Mouse (Mus musculus) midbrain, embryonic 13.5 days (tissue): ENCODE measurements at regions not wholly inside any gene's neighbourhood (a gene's known extent, or its start where the extent isn't known, plus 50 kb on each side); places are given as distances from the start of the nearest gene placed in this dataset.
A peak's percentile ranks its signal among the peaks of the same experiment; 100 is the strongest.

ENCODE experiments used
- ATAC-seq: fragments of 200-750 bp; cut with Nextera tagmentation; 2 replicates; pipeline ENCODE4 v1.8.0; 2017; ENCODE audit warnings: mild to moderate bottlenecking, moderate TSS enrichment, moderate library complexity
- H3K27ac ChIP-seq: fragments of 300-500 bp; sonication (generic); 2 replicates; pipeline ENCODE4 v1.5.1; 2015; ENCODE audit warnings: inconsistent platforms, mild to moderate bottlenecking, moderate library complexity
- H3K27me3 ChIP-seq: fragments of 300-500 bp; sonication (generic); 2 replicates; pipeline ENCODE4 v1.6.1; 2015; ENCODE audit warnings: mild to moderate bottlenecking, inconsistent platforms
- H3K36me3 ChIP-seq: fragments of 300-500 bp; sonication (generic); 2 replicates; pipeline ENCODE4 v1.6.1; 2015; ENCODE audit warnings: mild to moderate bottlenecking, inconsistent platforms
- H3K4me1 ChIP-seq: fragments of 300-500 bp; sonication (generic); replicated peaks from 2 replicates; pipeline ENCODE4 v1.6.1; 2015; ENCODE audit warnings: inconsistent platforms
- H3K4me2 ChIP-seq: fragments of 300-500 bp; sonication (generic); replicated peaks from 2 replicates; pipeline ENCODE4 v1.6.1; 2015; ENCODE audit warnings: moderate library complexity, mild to moderate bottlenecking, inconsistent platforms
- H3K4me3 ChIP-seq: fragments of 300-500 bp; sonication (generic); replicated peaks from 2 replicates; pipeline ENCODE4 v1.5.1; 2015; ENCODE audit warnings: mild to moderate bottlenecking, inconsistent platforms
- H3K9ac ChIP-seq: fragments of 300-500 bp; sonication (generic); replicated peaks from 2 replicates; pipeline ENCODE4 v1.6.1; 2015; ENCODE audit warnings: mild to moderate bottlenecking, inconsistent platforms
- H3K9me3 ChIP-seq: fragments of 300-500 bp; sonication (generic); 2 replicates; pipeline ENCODE4 v1.6.1; 2016; ENCODE audit warnings: mild to moderate bottlenecking, inconsistent platforms
- WGBS: fragments of 180-500 bp; shearing (Covaris S2); methylation state at CpG from one replicate; pipeline ENCODE4 v1.1.7; 2015; 5-methylcytosine and 5-hydroxymethylcytosine counted together

DNA sequence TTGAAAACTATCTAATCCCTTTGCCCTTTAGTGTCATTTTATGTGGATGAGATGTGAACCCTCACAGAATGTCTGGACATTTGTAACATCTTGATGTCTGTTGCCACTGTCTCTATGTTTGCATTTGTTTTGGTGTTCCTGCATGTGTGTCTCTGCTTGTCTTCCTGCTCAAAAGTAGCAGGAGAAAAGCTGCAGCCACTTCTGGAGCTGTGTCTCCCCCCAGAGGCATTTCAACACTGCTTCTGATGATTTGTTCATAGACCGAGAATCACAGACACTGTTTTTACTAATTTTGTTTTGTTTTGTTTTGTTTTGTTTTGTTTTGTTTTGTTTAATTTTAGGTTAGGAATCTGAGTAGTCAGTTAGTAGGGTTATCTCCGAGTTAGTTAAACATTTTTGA is 883.8 kb downstream of the Gbe1 start:
- no peaks in the 10 kb centered on the region for H3K9me3 ChIP-seq
- no peak for ATAC-seq
- H3K36me3 ChIP-seq = no peaks in the 10 kb centered on the region
- no peaks in the 10 kb centered on the region for H3K4me1 ChIP-seq
- no peak overlapping the region for H3K27ac ChIP-seq
- no peak overlapping the region for H3K9ac ChIP-seq
- no peak overlapping the region for H3K4me3 ChIP-seq
- WGBS = 64% methylated on average over 2 of the region's 2 CpGs
- no peak overlapping the region for H3K4me2 ChIP-seq
- H3K27me3 ChIP-seq = no peaks in the 10 kb centered on the region

DNA sequence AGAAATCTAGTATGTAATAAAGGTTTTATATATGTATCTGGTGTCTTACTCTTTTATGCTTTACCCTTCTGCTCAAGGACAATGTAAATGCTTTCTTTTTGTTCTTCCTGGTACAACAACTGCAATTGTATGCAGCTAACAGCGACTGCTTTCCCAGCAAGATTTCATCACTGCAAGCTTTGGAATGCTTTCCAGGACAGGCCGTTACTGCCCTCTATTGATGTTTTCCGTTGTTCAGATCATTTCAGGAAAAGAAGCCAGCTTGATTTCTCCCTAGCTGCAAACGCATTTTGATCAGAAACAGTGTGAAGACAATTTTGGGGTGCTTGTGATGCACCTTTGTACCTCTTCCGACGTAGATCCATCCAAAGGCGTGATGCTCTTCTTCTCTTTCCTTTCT is 895.1 kb downstream of the Gbe1 start:
- H3K27ac ChIP-seq = no peak overlapping the region
- H3K4me3 ChIP-seq = no peak overlapping the region
- no peak overlapping the region for H3K9ac ChIP-seq
- 49% methylated on average over 7 of the region's 7 CpGs for WGBS
- no peaks in the 10 kb centered on the region for H3K9me3 ChIP-seq
- no peak for ATAC-seq
- H3K36me3 ChIP-seq = no peaks in the 10 kb centered on the region
- no peaks in the 10 kb centered on the region for H3K27me3 ChIP-seq
- no peak overlapping the region for H3K4me2 ChIP-seq
- no peaks in the 10 kb centered on the region for H3K4me1 ChIP-seq

GRCm38 (mm10) chr16:71224469-71224868 is 910.7 kb downstream of the Gbe1 start:
- no peak for ATAC-seq
- 58% methylated on average over 6 of the region's 6 CpGs for WGBS
- H3K9me3 ChIP-seq = no peaks in the 10 kb centered on the region

DNA sequence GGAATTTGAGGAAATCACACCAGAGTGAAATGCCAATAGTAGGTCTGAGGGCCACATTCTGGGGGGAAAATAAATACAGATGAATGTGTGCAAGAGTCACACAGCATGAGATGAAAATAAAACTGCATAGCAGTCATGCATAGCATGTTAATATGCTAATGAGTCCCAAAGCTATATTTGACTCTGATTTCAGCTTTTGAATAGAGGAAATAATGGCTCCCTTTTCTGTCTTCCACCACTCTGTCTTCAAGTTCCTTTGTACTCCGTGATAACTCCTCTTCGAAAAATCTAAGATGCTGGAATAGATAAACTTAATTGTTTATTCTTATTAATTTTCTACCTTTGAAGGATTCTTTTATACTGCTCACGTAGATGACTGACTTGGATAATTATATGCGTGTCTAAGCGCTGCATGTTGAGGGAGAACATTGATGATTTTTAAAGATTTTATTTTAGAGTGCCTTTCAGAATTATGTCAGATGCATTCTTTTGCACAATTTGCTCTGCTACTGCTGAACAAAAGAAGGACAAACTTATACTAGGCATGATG is 916.4 kb downstream of the Gbe1 start:
- no peaks in the 10 kb centered on the region for H3K27me3 ChIP-seq
- no peaks in the 10 kb centered on the region for H3K4me1 ChIP-seq
- 84% methylated on average over 5 of the region's 5 CpGs for WGBS
- H3K27ac ChIP-seq = no peak overlapping the region
- no peaks in the 10 kb centered on the region for H3K36me3 ChIP-seq
- no peak overlapping the region for H3K4me2 ChIP-seq
- no peak for ATAC-seq
- H3K9me3 ChIP-seq = no peaks in the 10 kb centered on the region
- no peak overlapping the region for H3K9ac ChIP-seq
- H3K4me3 ChIP-seq = no peak overlapping the region

More at GRCm38 (mm10) chr16:71224469-71224868, 910.7 kb downstream of the Gbe1 start:
- no peaks in the 10 kb centered on the region for H3K36me3 ChIP-seq
- H3K4me3 ChIP-seq = no peak overlapping the region
- no peak overlapping the region for H3K4me2 ChIP-seq
- H3K27ac ChIP-seq = no peak overlapping the region
- H3K9ac ChIP-seq = no peak overlapping the region
- H3K27me3 ChIP-seq = no peaks in the 10 kb centered on the region
- H3K4me1 ChIP-seq = no peaks in the 10 kb centered on the region

GRCm38 (mm10) chr16:71243065-71243464 is 929.3 kb downstream of the Gbe1 start:
- no peak overlapping the region for H3K9ac ChIP-seq
- no peak overlapping the region for H3K4me3 ChIP-seq
- H3K36me3 ChIP-seq = no peaks in the 10 kb centered on the region
- no peaks in the 10 kb centered on the region for H3K27me3 ChIP-seq
- H3K4me1 ChIP-seq = no peaks in the 10 kb centered on the region; the same call in 1 of the 2 replicates
- no peak for ATAC-seq
- H3K27ac ChIP-seq = 0 out of 2 replicates have a peak overlapping the region, but pooled peaks have one; percentile 2
- no peak overlapping the region for H3K4me2 ChIP-seq
- no peaks in the 10 kb centered on the region for H3K9me3 ChIP-seq

GRCm38 (mm10) chr16:71243480-71243879 is 929.7 kb downstream of the Gbe1 start:
- 78% methylated on average over 4 of the region's 4 CpGs for WGBS
- H3K9ac ChIP-seq = no peak overlapping the region
- no peak overlapping the region for H3K27ac ChIP-seq
- no peak overlapping the region for H3K4me2 ChIP-seq
- no peaks in the 10 kb centered on the region for H3K27me3 ChIP-seq
- H3K36me3 ChIP-seq = no peaks in the 10 kb centered on the region
- no peaks in the 10 kb centered on the region for H3K9me3 ChIP-seq
- ATAC-seq = no peak
- no peaks in the 10 kb centered on the region; the same call in 1 of the 2 replicates for H3K4me1 ChIP-seq
- no peak overlapping the region for H3K4me3 ChIP-seq

GRCm38 (mm10) chr16:71247516-71248139 is 933.9 kb downstream of the Gbe1 start:
- H3K4me2 ChIP-seq = no peak overlapping the region
- H3K4me3 ChIP-seq = no peak overlapping the region
- H3K4me1 ChIP-seq = no peaks in the 10 kb centered on the region; the same call in 1 of the 2 replicates
- no peaks in the 10 kb centered on the region for H3K27me3 ChIP-seq
- 36% methylated on average over 9 of the region's 9 CpGs for WGBS
- ATAC-seq = peak; percentile 83; the same call in 1 of the 2 replicates
- H3K36me3 ChIP-seq = no peaks in the 10 kb centered on the region
- H3K9me3 ChIP-seq = no peaks in the 10 kb centered on the region
- H3K27ac ChIP-seq = no peak overlapping the region
- H3K9ac ChIP-seq = no peak overlapping the region

DNA sequence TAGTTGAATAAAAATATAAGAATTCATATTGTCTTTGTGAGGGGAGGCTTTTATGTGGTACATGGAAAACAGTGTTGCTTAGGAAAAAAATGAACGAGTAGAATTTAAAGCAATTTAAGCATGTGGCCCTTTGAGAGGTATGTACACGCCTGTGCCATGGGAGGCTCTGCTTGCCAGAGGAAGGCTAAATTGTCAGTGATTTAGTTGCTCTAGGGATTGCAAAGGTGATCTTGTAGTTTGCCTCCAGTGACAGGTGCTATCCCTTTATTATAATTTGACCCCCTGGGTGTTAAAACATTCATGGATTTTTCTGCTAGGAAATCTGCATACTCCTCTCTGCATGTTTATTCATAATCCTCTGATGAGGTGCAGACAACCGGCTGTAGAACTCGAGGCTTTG is 942.0 kb downstream of the Gbe1 start:
- no peaks in the 10 kb centered on the region for H3K36me3 ChIP-seq
- H3K4me2 ChIP-seq = no peak overlapping the region
- H3K9ac ChIP-seq = no peak overlapping the region
- peak; percentile 58; the same call in 1 of the 2 replicates for ATAC-seq
- no peak overlapping the region for H3K27ac ChIP-seq
- no peak overlapping the region for H3K4me3 ChIP-seq
- H3K27me3 ChIP-seq = no peaks in the 10 kb centered on the region
- 51% methylated on average over 4 of the region's 4 CpGs for WGBS
- H3K4me1 ChIP-seq = 0 out of 2 replicates have a peak, but pooled peaks cover 4% of the 10 kb centered on the region
- no peaks in the 10 kb centered on the region for H3K9me3 ChIP-seq

GRCm38 (mm10) chr16:71256175-71256574 is 942.4 kb downstream of the Gbe1 start:
- H3K4me1 ChIP-seq = 0 out of 2 replicates have a peak, but pooled peaks cover 4% of the 10 kb centered on the region
- H3K4me3 ChIP-seq = no peak overlapping the region
- no peaks in the 10 kb centered on the region for H3K27me3 ChIP-seq
- no peak overlapping the region for H3K27ac ChIP-seq
- no peak for ATAC-seq
- 68% methylated on average over 2 of the region's 2 CpGs for WGBS
- no peaks in the 10 kb centered on the region for H3K9me3 ChIP-seq
- H3K36me3 ChIP-seq = no peaks in the 10 kb centered on the region
- H3K9ac ChIP-seq = no peak overlapping the region
- H3K4me2 ChIP-seq = no peak overlapping the region

DNA sequence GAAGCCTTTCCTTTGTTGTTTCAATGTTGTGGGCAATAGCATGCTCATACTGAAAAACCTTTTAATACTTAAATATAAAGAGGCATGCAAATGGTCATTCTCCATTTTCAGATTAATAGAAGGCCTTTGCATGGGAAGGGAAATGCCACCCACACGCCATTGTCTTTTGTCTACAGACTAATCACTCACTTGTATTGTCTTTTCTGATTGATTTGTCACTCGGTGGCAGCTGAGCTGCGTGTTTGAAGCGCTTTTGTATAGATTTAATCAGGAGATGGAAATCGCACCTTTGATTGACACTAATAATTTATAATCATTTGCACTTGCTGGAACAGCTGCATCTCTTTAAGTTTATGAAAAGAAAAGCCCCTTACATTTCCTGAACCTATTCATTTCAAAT is 953.4 kb downstream of the Gbe1 start:
- no peak overlapping the region for H3K9ac ChIP-seq
- no peaks in the 10 kb centered on the region for H3K9me3 ChIP-seq
- H3K27ac ChIP-seq = no peak overlapping the region
- H3K4me2 ChIP-seq = no peak overlapping the region
- no peaks in the 10 kb centered on the region for H3K27me3 ChIP-seq
- H3K4me3 ChIP-seq = no peak overlapping the region
- 12% methylated on average over 5 of the region's 5 CpGs for WGBS
- peaks cover 4% of the 10 kb centered on the region for H3K4me1 ChIP-seq
- ATAC-seq = no peak
- H3K36me3 ChIP-seq = no peaks in the 10 kb centered on the region
